Comparison of ENCODE assay signal across 10 mouse cellular contexts in the genomic region with DNA sequence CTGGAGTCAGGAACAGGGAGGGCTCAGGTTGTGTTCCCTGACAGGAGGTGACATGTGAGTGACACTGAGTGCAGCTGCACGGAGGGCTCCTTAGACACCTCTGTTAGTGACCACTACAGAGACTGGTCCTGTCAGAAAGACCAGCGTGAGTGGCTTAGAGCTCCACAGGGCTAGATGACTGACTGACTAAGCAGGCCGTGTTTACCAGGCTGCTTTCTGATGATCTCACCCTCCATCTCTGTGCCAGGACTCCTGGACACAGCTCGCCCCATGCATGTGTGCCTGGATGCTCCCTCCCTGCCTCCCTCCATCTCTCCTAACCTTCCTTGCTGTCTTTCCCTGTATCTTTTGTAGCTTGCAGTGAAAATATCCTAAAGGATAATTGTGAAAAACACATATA. TPM values are rescaled to one million over a fixed set of nuclear protein-coding genes. Genes with fewer than 3 reads are reported as not detected.
A peak's percentile ranks its signal among the peaks of the same experiment; 100 is the strongest.
DNase-seq lines count a peak whose midpoint lies in the region; ATAC-seq and TF ChIP-seq lines count a peak whose summit lies in the region.
"Had no signal": no experiment of that assay in that cellular context is flagged by ENCODE, and none has a peak within 500 bp of the region (broad histone marks: within the 10 kb centered on the region; RNA-seq: fewer than 3 reads in every experiment).

No protein-coding gene starts in this region.

- ATAC-seq in intestine, embryonic 16.5 days = peak; percentile 40; the same call in 1 of the 2 replicates
- ATAC-seq in intestine, postnatal 0 days = no peak
- ATAC-seq in Patski = peak; percentile 93
- ATAC-seq in heart, embryonic 14.5 days (ENCODE audit: insufficient number of reproducible peaks, insufficient read depth, low FRiP score, low read depth) = 0 out of 2 replicates have a peak, but pooled peaks have one; percentile 41
- ATAC-seq in kidney, embryonic 14.5 days (ENCODE audit: low FRiP score, low TSS enrichment) = no peak

- peak; percentile 44 for DNase-seq in Patski (ENCODE audit: low read depth, low spot score)
- peak; percentile 94 for DNase-seq in cerebellum, adult 9-10 months
- DNase-seq in right cerebral cortex, adult 18-20 months = no peak
- DNase-seq in spleen, adult 18-20 months = no peak

- in situ Hi-C loops in Patski (cut with MboI; ENCODE audit: low pct_unique_long_range_greater_than_20kb) = no loop called here

- H3K36me3 ChIP-seq in intestine, embryonic 16.5 days (ENCODE audit: control insufficient read depth, insufficient read depth, low read length) = no peaks in the 10 kb centered on the region
- no peaks in the 10 kb centered on the region for H3K36me3 ChIP-seq in intestine, postnatal 0 days (ENCODE audit: control insufficient read depth, insufficient read depth)
- peaks cover 7% of the 10 kb centered on the region; the same call in 1 of the 2 replicates for H3K36me3 ChIP-seq in heart, embryonic 14.5 days (ENCODE audit: control insufficient read depth, insufficient read depth, low read length)
- no peaks in the 10 kb centered on the region; the same call in 1 of the 2 replicates for H3K36me3 ChIP-seq in kidney, embryonic 14.5 days (ENCODE audit: control insufficient read depth, insufficient read depth, low read length)

- CTCF ChIA-PET in Patski (lab: Charles Lee) = interaction anchor here (0.8 to 1.2 kb wide), 2 partner anchors 8 to 11 kb away, joined by 4 to 5 read pairs; no protein-coding TSS in a partner anchor

- H3K4me1 ChIP-seq in intestine, embryonic 16.5 days (ENCODE audit: control insufficient read depth, insufficient read depth, low read length) = no peaks in the 10 kb centered on the region
- no peaks in the 10 kb centered on the region; the same call in 1 of the 2 replicates for H3K4me1 ChIP-seq in intestine, postnatal 0 days (replicated peaks; ENCODE audit: control insufficient read depth, insufficient read depth, low read length)
- peaks cover 9 to 16% of the 10 kb centered on the region in 2 experiments for H3K4me1 ChIP-seq in heart, embryonic 14.5 days (ENCODE audit: control insufficient read depth in 2 of 2, insufficient read depth in 2 of 2, low read length in 2 of 2)
- no peaks in the 10 kb centered on the region for H3K4me1 ChIP-seq in kidney, embryonic 14.5 days (ENCODE audit: control insufficient read depth, insufficient read depth, low read length)
- H3K4me1 ChIP-seq: limb, embryonic 12.5 days had no signal

- no peak overlapping the region for H3K27ac ChIP-seq in intestine, embryonic 16.5 days (ENCODE audit: low read length)
- H3K27ac ChIP-seq in intestine, postnatal 0 days (ENCODE audit: low read depth, low read length) = no peak overlapping the region
- H3K27ac ChIP-seq in heart, embryonic 14.5 days (replicated peaks in 1 of 2; ENCODE audit: control insufficient read depth in 1 of 2, insufficient read depth in 1 of 2, low read depth in 2 of 2, low read length in 2 of 2) = peak overlapping the region in 1 of 2 experiments; percentile 50; a peak in 1 of 4 replicates
- H3K27ac ChIP-seq in kidney, embryonic 14.5 days (ENCODE audit: low read depth, low read length) = no peak overlapping the region
- H3K27ac ChIP-seq: limb, embryonic 12.5 days had no signal

- no peaks in the 10 kb centered on the region for H3K9me3 ChIP-seq in intestine, embryonic 16.5 days (ENCODE audit: control insufficient read depth, low read length)
- H3K9me3 ChIP-seq in intestine, postnatal 0 days (ENCODE audit: control insufficient read depth) = no peaks in the 10 kb centered on the region
- no peaks in the 10 kb centered on the region for H3K9me3 ChIP-seq in heart, embryonic 14.5 days (ENCODE audit: control insufficient read depth, low read length)
- no peaks in the 10 kb centered on the region for H3K9me3 ChIP-seq in kidney, embryonic 14.5 days (ENCODE audit: control insufficient read depth, low read length)
- H3K9me3 ChIP-seq: G1E; limb, embryonic 12.5 days had no signal

- no peaks in the 10 kb centered on the region for H3K27me3 ChIP-seq in intestine, embryonic 16.5 days (replicated peaks; ENCODE audit: control insufficient read depth, insufficient read depth, low read length)
- no peaks in the 10 kb centered on the region for H3K27me3 ChIP-seq in intestine, postnatal 0 days (replicated peaks; ENCODE audit: control insufficient read depth, insufficient read depth, low read length)
- H3K27me3 ChIP-seq in Patski = no peaks in the 10 kb centered on the region
- no peaks in the 10 kb centered on the region for H3K27me3 ChIP-seq in heart, embryonic 14.5 days (ENCODE audit: control insufficient read depth, insufficient read depth, low read length)
- H3K27me3 ChIP-seq in kidney, embryonic 14.5 days (ENCODE audit: control insufficient read depth, insufficient read depth, low read length) = no peaks in the 10 kb centered on the region
- H3K27me3 ChIP-seq: limb, embryonic 12.5 days had no signal

- TF ChIP-seq CTCF in intestine, postnatal 0 days (IDR thresholded peaks at IDR 0.05; ENCODE audit: low read depth) = no peak
- no peak for TF ChIP-seq CTCF in Patski (IDR thresholded peaks at IDR 0.05)

- 63% methylated on average over 4 of the region's 4 CpGs for WGBS in intestine, embryonic 16.5 days
- 63% methylated on average over 4 of the region's 4 CpGs for WGBS in intestine, postnatal 0 days
- 27% methylated on average over 4 of the region's 4 CpGs for WGBS in heart, embryonic 14.5 days
- 82% methylated on average over 4 of the region's 4 CpGs for WGBS in kidney, embryonic 14.5 days

- no peak overlapping the region for H3K4me3 ChIP-seq in intestine, embryonic 16.5 days (ENCODE audit: low read length)
- H3K4me3 ChIP-seq in intestine, postnatal 0 days (ENCODE audit: low read depth, low read length) = no peak overlapping the region
- H3K4me3 ChIP-seq in heart, embryonic 14.5 days (ENCODE audit: control insufficient read depth in 1 of 2, insufficient read depth in 1 of 2, low read depth in 1 of 2, low read length in 2 of 2) = no peak overlapping the region
- H3K4me3 ChIP-seq in kidney, embryonic 14.5 days (ENCODE audit: low read length) = no peak overlapping the region
- H3K4me3 ChIP-seq: limb, embryonic 12.5 days had no signal

- POLR2A ChIA-PET in Patski (lab: Charles Lee) = no interaction called here

- no peak overlapping the region for H3K9ac ChIP-seq in intestine, embryonic 16.5 days (ENCODE audit: low read depth, low read length)
- no peak overlapping the region for H3K9ac ChIP-seq in intestine, postnatal 0 days (ENCODE audit: low read depth, low read length)
- no peak overlapping the region for H3K9ac ChIP-seq in heart, embryonic 14.5 days (ENCODE audit: low read length)
- no peak overlapping the region for H3K9ac ChIP-seq in kidney, embryonic 14.5 days (ENCODE audit: low read depth, low read length)
- H3K9ac ChIP-seq: limb, embryonic 12.5 days had no signal

- no peak overlapping the region for H3K4me2 ChIP-seq in intestine, embryonic 16.5 days (ENCODE audit: low read depth, low read length)
- no peak overlapping the region for H3K4me2 ChIP-seq in intestine, postnatal 0 days (replicated peaks; ENCODE audit: low read depth)
- no peak overlapping the region for H3K4me2 ChIP-seq in heart, embryonic 14.5 days (ENCODE audit: low read length)
- no peak overlapping the region for H3K4me2 ChIP-seq in kidney, embryonic 14.5 days (replicated peaks; ENCODE audit: low read depth, low read length)
- H3K4me2 ChIP-seq: limb, embryonic 12.5 days had no signal

RNA-seq across cellular contexts. Expression of a gene that starts 36.7 kb away (rescaled TPM):
- polyA plus RNA-seq in intestine, embryonic 16.5 days (2015; fragmentation: Nextera tagmentation; extraction: Ambion mirVana) = 82.1 and 82.8 TPM in 2 replicates
- polyA plus RNA-seq in intestine, postnatal 0 days (2015; fragmentation: Nextera tagmentation; extraction: Ambion mirVana) = 63.3 and 68.0 TPM in 2 replicates
- polyA plus RNA-seq in Patski (2021) = 66.0 TPM
- 119 and 138 TPM in 2 replicates for polyA plus RNA-seq in heart, embryonic 14.5 days (2014; fragmentation: Nextera tagmentation; extraction: Ambion mirVana)
- 121 and 128 TPM in 2 replicates for polyA plus RNA-seq in kidney, embryonic 14.5 days (2014; fragmentation: Nextera tagmentation; extraction: Ambion mirVana)

Comparison
In these comparisons a context has a peak if more than half of its experiments do, and no peak if none do; other contexts are left out.
1. ATAC-seq: peak in intestine, embryonic 16.5 days (single experiment), Patski (single experiment) and heart, embryonic 14.5 days (single experiment); none in intestine, postnatal 0 days (single experiment) and kidney, embryonic 14.5 days (single experiment).
2. DNase-seq: peak in Patski (single experiment) and cerebellum, adult 9-10 months (single experiment); none in right cerebral cortex, adult 18-20 months (single experiment) and spleen, adult 18-20 months (0 of 2).